ENCODE assay signal across 9 mouse cellular contexts in genomic region chr11:52167126-52167525, GRCm38 (mm10). TPM values are rescaled to one million over a fixed set of nuclear protein-coding genes. Genes with fewer than 3 reads are reported as not detected.
DNase-seq lines count a peak whose midpoint lies in the region; ATAC-seq and TF ChIP-seq lines count a peak whose summit lies in the region.
"Had no signal": no experiment of that assay in that cellular context is flagged by ENCODE, and none has a peak within 500 bp of the region (broad histone marks: within the 10 kb centered on the region; RNA-seq: fewer than 3 reads in every experiment).

No protein-coding gene starts in this region.

- no peak for ATAC-seq in hindbrain, postnatal 0 days
- ATAC-seq in heart, embryonic 14.5 days (ENCODE audit: insufficient number of reproducible peaks, insufficient read depth, low FRiP score, low read depth), result no peak
- ATAC-seq in megakaryocyte progenitor cell, adult 5-6 weeks (replicated peaks; ENCODE audit: poor library complexity), result peak; percentile 52; the same call in 1 of the 2 replicates

- H3K9ac ChIP-seq in hindbrain, postnatal 0 days (replicated peaks; ENCODE audit: low read length), result no peak overlapping the region
- no peak overlapping the region for H3K9ac ChIP-seq in heart, embryonic 14.5 days (ENCODE audit: low read length)
- H3K9ac ChIP-seq: liver, embryonic 14.5 days had no signal

- H3K9me3 ChIP-seq in hindbrain, embryonic 10.5 days, result no peaks in the 10 kb centered on the region
- no peaks in the 10 kb centered on the region for H3K9me3 ChIP-seq in hindbrain, postnatal 0 days (ENCODE audit: low read length)
- H3K9me3 ChIP-seq in heart, embryonic 14.5 days (ENCODE audit: control insufficient read depth, low read length), result no peaks in the 10 kb centered on the region

- no peak for TF ChIP-seq CTCF in hindbrain, postnatal 0 days (IDR thresholded peaks at IDR 0.05; ENCODE audit: low read depth)

- peaks cover 64% of the 10 kb centered on the region for H3K27me3 ChIP-seq in hindbrain, embryonic 10.5 days (ENCODE audit: insufficient read depth, poor library complexity, severe bottlenecking)
- H3K27me3 ChIP-seq in hindbrain, postnatal 0 days (ENCODE audit: insufficient read depth, low read length), result no peaks in the 10 kb centered on the region
- peaks cover 9% of the 10 kb centered on the region; the same call in 1 of the 2 replicates for H3K27me3 ChIP-seq in heart, embryonic 14.5 days (ENCODE audit: control insufficient read depth, insufficient read depth, low read length)

- 1% methylated on average over 21 of the region's 21 CpGs for whole genome bisulfite sequencing in hindbrain, embryonic 10.5 days
- WGBS in hindbrain, postnatal 0 days, result 2% methylated on average over 21 of the region's 21 CpGs
- 3% methylated on average over 21 of the region's 21 CpGs for WGBS in heart, embryonic 14.5 days

- H3K36me3 ChIP-seq in hindbrain, embryonic 10.5 days, result no peaks in the 10 kb centered on the region
- H3K36me3 ChIP-seq in hindbrain, postnatal 0 days (ENCODE audit: insufficient read depth, low read length), result no peaks in the 10 kb centered on the region
- H3K36me3 ChIP-seq in heart, embryonic 14.5 days (ENCODE audit: control insufficient read depth, insufficient read depth, low read length), result no peaks in the 10 kb centered on the region

- peak; percentile 29 for DNase-seq in hindbrain, embryonic 10.5 days (ENCODE audit: low spot score)
- no peak for DNase-seq in hindbrain, postnatal 0 days (ENCODE audit: low spot score)
- peak; percentile 6 for DNase-seq in cerebellum, adult 9-11 months
- DNase-seq in kidney, postnatal 36 days, result peak; percentile 44 to 71
- DNase-seq in layer of hippocampus, postnatal 25 days (ENCODE audit: extremely low spot score in 1 of 2, low spot score in 1 of 2), result no peak
- DNase-seq in left cerebral cortex, adult 11 months (ENCODE audit: low spot score), result no peak

- H3K4me2 ChIP-seq in hindbrain, postnatal 0 days (ENCODE audit: low read depth, low read length), result no peak overlapping the region
- peak overlapping the region; percentile 77 for H3K4me2 ChIP-seq in heart, embryonic 14.5 days (ENCODE audit: low read length)

- no peak overlapping the region for H3K27ac ChIP-seq in hindbrain, embryonic 10.5 days
- no peak overlapping the region for H3K27ac ChIP-seq in hindbrain, postnatal 0 days
- no peak overlapping the region for H3K27ac ChIP-seq in heart, embryonic 14.5 days (replicated peaks in 1 of 2; ENCODE audit: control insufficient read depth in 1 of 2, insufficient read depth in 1 of 2, low read depth in 2 of 2, low read length in 2 of 2)
- H3K27ac ChIP-seq: liver, embryonic 14.5 days had no signal

- H3K4me3 ChIP-seq in hindbrain, embryonic 10.5 days, result peak overlapping the region; percentile 18; the same call in 1 of the 2 replicates
- H3K4me3 ChIP-seq in hindbrain, postnatal 0 days (ENCODE audit: low read length), result no peak overlapping the region
- H3K4me3 ChIP-seq in heart, embryonic 14.5 days (ENCODE audit: control insufficient read depth in 1 of 2, insufficient read depth in 1 of 2, low read depth in 1 of 2, low read length in 2 of 2), result peak overlapping the region; percentile 18 to 51

- H3K4me1 ChIP-seq in hindbrain, embryonic 10.5 days (replicated peaks), result no peaks in the 10 kb centered on the region; the same call in 1 of the 2 replicates
- H3K4me1 ChIP-seq in hindbrain, postnatal 0 days (ENCODE audit: insufficient read depth, low read length), result no peaks in the 10 kb centered on the region
- peaks cover 0 to 4% of the 10 kb centered on the region in 2 experiments; a peak in 2 of 4 replicates for H3K4me1 ChIP-seq in heart, embryonic 14.5 days (ENCODE audit: control insufficient read depth in 2 of 2, insufficient read depth in 2 of 2, low read length in 2 of 2)

RNA-seq across cellular contexts. Expression of gene Olfr1373, which starts 21.8 kb away (rescaled TPM):
- polyA plus RNA-seq in hindbrain, embryonic 10.5 days (2016; fragmentation: Nextera tagmentation; extraction: Ambion mirVana), result not detected in 2 replicates
- total RNA-seq in hindbrain, postnatal 0 days (2014; rRNA removed), result not detected in 2 replicates
- not detected in 2 replicates for polyA plus RNA-seq in hindbrain, postnatal 0 days (2015; fragmentation: Nextera tagmentation; extraction: Ambion mirVana)
- polyA plus RNA-seq in heart, embryonic 14.5 days (2014; fragmentation: Nextera tagmentation; extraction: Ambion mirVana), result not detected in 2 replicates
- not detected in 2 replicates for total RNA-seq in megakaryocyte progenitor cell, adult 5-6 weeks (2015)
- 0.25 TPM in 1 of 2 replicates, not detected in the other for total RNA-seq in megakaryocyte progenitor cell, adult 5-6 weeks (2017)
- not detected for total RNA-seq in layer of hippocampus, postnatal 25 days (2021)
- polyA plus RNA-seq: liver, embryonic 14.5 days had no signal

RNA-seq across cellular contexts. Expression of gene Olfr1371, which starts 46.7 kb away (rescaled TPM):
- polyA plus RNA-seq in hindbrain, embryonic 10.5 days (2016; fragmentation: Nextera tagmentation; extraction: Ambion mirVana), result not detected in 2 replicates
- not detected in 2 replicates for total RNA-seq in hindbrain, postnatal 0 days (2014; rRNA removed)
- polyA plus RNA-seq in hindbrain, postnatal 0 days (2015; fragmentation: Nextera tagmentation; extraction: Ambion mirVana), result not detected in 2 replicates
- polyA plus RNA-seq in heart, embryonic 14.5 days (2014; fragmentation: Nextera tagmentation; extraction: Ambion mirVana), result not detected in 2 replicates
- total RNA-seq in megakaryocyte progenitor cell, adult 5-6 weeks (2015), result not detected in 2 replicates
- total RNA-seq in megakaryocyte progenitor cell, adult 5-6 weeks (2017), result not detected in 2 replicates
- total RNA-seq in layer of hippocampus, postnatal 25 days (2021), result not detected
- polyA plus RNA-seq: liver, embryonic 14.5 days had no signal

Comparison
In these comparisons a context has a peak if more than half of its experiments do, and no peak if none do; other contexts are left out.
1. DNase-seq: peak in hindbrain, embryonic 10.5 days (single experiment), cerebellum, adult 9-11 months (single experiment) and kidney, postnatal 36 days (2 of 2); none in hindbrain, postnatal 0 days (single experiment), layer of hippocampus, postnatal 25 days (0 of 2) and left cerebral cortex, adult 11 months (single experiment).